Mouse (Mus musculus) megakaryocyte, embryonic 14.5 days (primary cell): Measurements from ENCODE around the gene Wnt3a. TPM values are rescaled to one million over a fixed set of nuclear protein-coding genes. Genes with fewer than 3 reads are reported as not detected.
"Not testable (repeated sequence)": the region's sequence is repeated elsewhere in the genome, so short reads cannot be mapped to it uniquely, and the experiment has no call there.

Source experiments
- H3K27me3 ChIP-seq: replicated peaks from 2 replicates; pipeline ENCODE3; 2012; ENCODE audit warnings: inconsistent platforms
- H3K36me3 ChIP-seq: replicated peaks from 2 replicates; pipeline ENCODE3; 2012; ENCODE audit warnings: low read length, inconsistent platforms, mixed read lengths
- H3K4me1 ChIP-seq: 2 replicates; pipeline ENCODE4 v1.6.1; 2012; ENCODE audit warnings: inconsistent platforms
- H3K4me3 ChIP-seq: replicated peaks from 2 replicates; pipeline ENCODE3; 2012; ENCODE audit warnings: moderate library complexity, mild to moderate bottlenecking, inconsistent platforms
- H3K9me3 ChIP-seq: 2 replicates; pipeline ENCODE4 v1.6.1; 2012; ENCODE audit warnings: inconsistent platforms
- FLI1 ChIP-seq: IDR thresholded peaks from 2 replicates; pipeline ENCODE4 v1.6.1; 2012; ENCODE audit warnings: low read length, inconsistent platforms, mixed read lengths
- GATA1 ChIP-seq: IDR thresholded peaks from 3 replicates; pipeline ENCODE4 v1.6.1; 2012; ENCODE audit warnings: mixed read lengths, low read length, inconsistent platforms, borderline replicate concordance
- polyA plus RNA-seq: library from polyadenylated mRNA; stranded (reverse); fragments of >175 nt; gene quantifications from 2 replicates; pipeline ENCODE4 v1.2.3, GENCODE M21; 2012; ENCODE audit warnings: low replicate concordance; ENCODE audit not compliant: insufficient read depth

Wnt3a gene
- polyA plus RNA-seq, 1 experiment = not detected

DNA sequence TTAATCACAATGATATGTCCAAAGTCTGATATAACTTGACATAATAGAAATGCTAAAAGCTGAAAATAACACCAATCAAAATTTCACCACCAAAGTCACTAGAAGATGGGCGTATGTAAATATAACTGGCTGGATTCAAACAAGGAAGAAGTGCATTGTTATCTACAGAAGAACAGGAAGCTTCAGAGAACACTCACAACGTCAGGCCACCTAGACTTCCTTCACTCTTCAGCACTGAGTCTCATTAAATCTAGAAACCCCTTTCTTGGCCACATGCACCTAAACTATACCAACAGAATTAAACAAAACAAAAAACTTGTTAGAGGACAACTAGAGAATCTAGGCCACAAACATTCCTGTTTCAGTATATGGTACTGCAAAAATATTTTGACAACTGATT lies 66.1 kb downstream of the Wnt3a start:
- H3K36me3 ChIP-seq = peaks cover 50% of the 10 kb centered on the region
- TF ChIP-seq FLI1 = no peak
- no peak overlapping the region for H3K4me3 ChIP-seq
- no peaks in the 10 kb centered on the region for H3K27me3 ChIP-seq
- H3K9me3 ChIP-seq = no peaks in the 10 kb centered on the region
- H3K4me1 ChIP-seq = peaks cover 88% of the 10 kb centered on the region

GRCm38 (mm10) chr11:59224025-59224424 lies 66.5 kb downstream of the Wnt3a start:
- Histone ChIP-seq H3K27me3 (no peaks in the 10 kb centered on the region), H3K9me3 (no peaks in the 10 kb centered on the region), H3K4me1 (peaks cover 88% of the 10 kb centered on the region), H3K36me3 (peaks cover 54% of the 10 kb centered on the region), H3K4me3 (peak overlapping the region; percentile 80)
- no peak for TF ChIP-seq FLI1
- no peak for TF ChIP-seq GATA1

- Histone ChIP-seq H3K9me3 (no peaks in the 10 kb centered on the region), H3K4me3 (peak overlapping the region; percentile 9), H3K4me1 (peaks cover 98% of the 10 kb centered on the region), H3K27me3 (no peaks in the 10 kb centered on the region), H3K36me3 (peaks cover 69% of the 10 kb centered on the region)
- TF ChIP-seq FLI1 (no peak), GATA1 (no peak)
Observed at GRCm38 (mm10) chr11:59222306-59222705, 68.2 kb downstream of the Wnt3a start.

GRCm38 (mm10) chr11:59221604-59222003 lies 68.9 kb downstream of the Wnt3a start:
- H3K27me3 ChIP-seq = no peaks in the 10 kb centered on the region
- peaks cover 99% of the 10 kb centered on the region for H3K4me1 ChIP-seq
- H3K36me3 ChIP-seq = peaks cover 69% of the 10 kb centered on the region
- TF ChIP-seq GATA1 = no peak
- no peak for TF ChIP-seq FLI1
- H3K9me3 ChIP-seq = no peaks in the 10 kb centered on the region
- H3K4me3 ChIP-seq = no peak overlapping the region

DNA sequence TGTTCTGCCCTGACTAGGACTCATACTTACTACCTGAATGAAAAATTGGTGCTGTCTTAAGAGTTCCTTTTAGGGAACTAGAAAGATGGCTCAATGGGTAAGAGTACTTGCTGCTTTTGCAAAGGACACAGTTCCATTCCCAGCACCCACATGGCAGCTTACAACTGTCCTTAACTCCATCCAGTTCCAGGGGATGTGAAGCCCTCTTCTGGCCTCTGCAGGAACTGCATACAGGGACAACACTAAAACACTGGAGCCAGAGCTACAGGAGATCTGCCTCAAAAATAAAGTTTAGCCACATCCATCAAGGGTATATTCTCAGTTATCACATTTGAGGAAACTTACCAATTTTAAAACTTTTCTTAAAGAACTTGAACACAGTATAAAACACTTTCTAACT lies 71.5 kb downstream of the Wnt3a start:
- Histone ChIP-seq H3K9me3 (no peaks in the 10 kb centered on the region), H3K27me3 (no peaks in the 10 kb centered on the region), H3K36me3 (peaks cover 86% of the 10 kb centered on the region), H3K4me1 (peaks cover 98% of the 10 kb centered on the region), H3K4me3 (no peak overlapping the region)
- TF ChIP-seq GATA1 = no peak
- TF ChIP-seq FLI1 = no peak

DNA sequence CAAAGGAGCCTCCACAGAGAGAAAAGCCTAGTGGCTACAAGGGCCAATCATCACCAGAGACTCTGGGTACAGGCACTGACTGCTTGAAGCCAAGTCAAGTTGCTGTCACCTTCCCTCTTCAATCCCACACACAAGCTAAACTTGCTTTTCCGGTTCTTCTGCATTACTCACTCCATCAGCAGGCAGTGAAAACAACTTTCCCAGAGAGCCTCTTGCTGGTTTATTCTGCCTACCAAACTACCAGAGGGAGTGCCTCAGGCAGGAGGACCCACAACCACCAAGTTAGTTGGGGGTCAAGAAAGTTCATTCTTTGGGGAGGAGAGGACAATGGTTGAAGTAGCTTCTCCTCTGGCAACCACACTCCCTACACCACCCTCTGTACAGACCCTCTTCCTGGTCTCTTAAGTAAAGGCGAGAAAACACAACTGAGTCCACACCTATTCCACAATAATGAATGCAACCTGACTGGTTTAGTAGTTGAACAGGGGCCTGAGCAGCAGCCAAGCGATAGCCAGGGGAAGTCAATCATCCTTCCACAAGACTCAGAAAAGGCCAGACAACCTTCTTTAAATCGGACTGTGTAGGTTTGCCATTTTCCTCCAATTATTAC lies 72.1 kb downstream of the Wnt3a start:
- Histone ChIP-seq H3K36me3 (peaks cover 85% of the 10 kb centered on the region), H3K4me1 (peaks cover 96% of the 10 kb centered on the region), H3K27me3 (no peaks in the 10 kb centered on the region), H3K4me3 (no peak overlapping the region), H3K9me3 (no peaks in the 10 kb centered on the region)
- TF ChIP-seq GATA1 (no peak), FLI1 (no peak)

DNA sequence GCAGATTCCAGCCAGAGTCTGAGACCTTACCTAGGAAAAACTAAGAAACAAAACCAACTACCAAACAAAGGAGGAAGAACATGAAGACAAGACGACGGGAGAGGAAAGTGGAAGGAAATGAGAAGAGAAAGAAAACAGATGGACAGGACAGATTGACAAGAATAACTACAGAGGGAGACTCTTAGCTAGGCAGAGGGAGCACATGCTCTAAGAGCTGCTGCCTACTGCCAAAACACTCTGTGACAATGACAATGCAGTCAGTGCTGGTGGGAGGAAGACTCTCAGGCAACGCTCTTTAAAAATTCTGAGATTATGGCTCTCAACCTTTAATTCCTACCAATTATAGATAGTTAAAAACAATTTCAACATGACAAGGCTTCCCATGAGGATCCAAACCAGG lies 73.6 kb downstream of the Wnt3a start:
- Histone ChIP-seq H3K36me3 (peaks cover 83% of the 10 kb centered on the region), H3K4me1 (peaks cover 94% of the 10 kb centered on the region)

DNA sequence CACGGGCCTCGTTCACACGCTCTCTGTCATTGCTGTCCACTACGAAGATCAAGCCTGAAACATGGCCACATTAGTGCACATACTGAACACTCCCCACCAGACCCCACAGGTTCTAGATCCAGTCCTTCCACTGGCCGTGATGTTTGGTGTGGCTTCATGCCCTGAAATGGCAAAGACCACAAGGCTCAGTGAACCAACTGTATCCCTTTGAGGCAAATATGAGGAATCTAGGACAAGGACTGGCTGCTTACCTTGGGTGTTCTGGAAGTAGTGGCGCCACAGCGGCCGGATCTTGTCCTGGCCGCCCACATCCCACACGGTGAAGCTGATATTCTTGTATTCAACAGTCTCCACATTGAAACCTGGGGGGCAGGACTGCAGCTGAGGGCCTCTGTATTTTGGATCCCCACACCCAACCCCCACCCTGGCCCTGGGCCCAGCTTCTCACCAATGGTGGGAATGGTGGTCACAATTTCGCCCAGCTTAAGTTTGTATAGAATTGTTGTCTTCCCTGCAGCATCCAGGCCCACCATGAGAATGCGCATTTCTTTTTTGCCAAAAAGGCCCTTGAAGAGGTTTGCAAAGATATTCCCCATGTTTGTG lies 77.6 kb downstream of the Wnt3a start:
- Histone ChIP-seq H3K36me3 (peaks cover 70% of the 10 kb centered on the region), H3K4me1 (peaks cover 89% of the 10 kb centered on the region)

More for the DNA sequence above, 73.6 kb downstream of the Wnt3a start:
- Histone ChIP-seq H3K27me3 (no peaks in the 10 kb centered on the region), H3K9me3 (no peaks in the 10 kb centered on the region), H3K4me3 (peak overlapping the region; percentile 62)
- TF ChIP-seq FLI1 (no peak), GATA1 (no peak)

DNA sequence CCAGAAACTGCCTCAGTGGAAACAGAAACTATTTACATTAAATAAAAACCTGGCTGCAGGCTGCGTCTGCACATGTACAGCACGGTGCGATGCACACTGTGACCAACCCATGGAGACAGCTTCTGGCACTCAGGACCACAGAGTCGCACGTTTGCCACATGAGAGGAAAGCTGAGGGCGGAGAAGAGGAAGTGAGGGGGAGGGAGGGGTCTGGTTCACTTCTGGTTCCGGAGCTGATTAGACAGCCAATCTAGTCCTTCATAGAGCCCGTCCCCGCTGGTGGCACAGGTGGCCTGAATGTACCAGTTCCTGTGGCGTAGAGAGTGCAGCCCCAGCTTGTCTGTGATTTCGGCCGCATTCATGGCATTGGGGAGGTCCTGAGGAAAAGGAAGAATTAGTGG lies 78.2 kb downstream of the Wnt3a start:
- Histone ChIP-seq H3K36me3 (peaks cover 65% of the 10 kb centered on the region), H3K4me1 (peaks cover 89% of the 10 kb centered on the region)
- H3K27me3 ChIP-seq, H3K4me3 ChIP-seq, H3K9me3 ChIP-seq: not testable (repeated sequence)

More for the DNA sequence above, 77.6 kb downstream of the Wnt3a start:
- no peaks in the 10 kb centered on the region for H3K27me3 ChIP-seq
- TF ChIP-seq GATA1 = no peak
- TF ChIP-seq FLI1 = no peak
- H3K9me3 ChIP-seq = no peaks in the 10 kb centered on the region
- no peak overlapping the region for H3K4me3 ChIP-seq

GRCm38 (mm10) chr11:59211561-59211960 lies 79.0 kb downstream of the Wnt3a start:
- peaks cover 67% of the 10 kb centered on the region for H3K36me3 ChIP-seq
- not testable (repeated sequence) for H3K27me3 ChIP-seq, H3K9me3 ChIP-seq, H3K4me3 ChIP-seq
- H3K4me1 ChIP-seq = peaks cover 82% of the 10 kb centered on the region

DNA sequence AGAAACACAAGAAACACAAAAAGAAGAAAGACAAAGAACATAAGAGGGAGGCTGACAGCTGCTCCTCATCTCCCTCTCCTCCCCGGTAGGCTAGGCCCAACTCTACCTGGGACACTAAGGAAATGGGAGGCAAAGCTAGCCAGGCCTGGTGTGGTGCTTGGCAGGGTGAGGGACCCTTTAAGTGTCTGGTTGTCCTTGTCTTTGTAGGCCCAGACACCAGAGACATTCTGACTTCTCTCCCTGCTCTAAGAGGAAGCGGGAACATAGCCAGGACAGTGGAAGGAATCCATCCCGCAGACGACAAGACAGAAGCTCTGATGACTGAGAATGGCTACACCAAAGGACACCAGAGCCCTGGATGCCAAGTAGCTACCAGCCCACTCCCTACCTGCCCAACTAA lies 80.5 kb downstream of the Wnt3a start:
- H3K4me3 ChIP-seq = no peak overlapping the region

More for the DNA sequence above, 80.5 kb downstream of the Wnt3a start:
- TF ChIP-seq FLI1 (no peak), GATA1 (no peak)
- no peaks in the 10 kb centered on the region for H3K27me3 ChIP-seq
- H3K9me3 ChIP-seq = no peaks in the 10 kb centered on the region
- H3K4me1 ChIP-seq = peaks cover 68% of the 10 kb centered on the region
- H3K36me3 ChIP-seq = peaks cover 67% of the 10 kb centered on the region
